Mouse (Mus musculus): ENCODE data around the gene Nup88. TPM values are rescaled to one million over a fixed set of nuclear protein-coding genes. Genes with fewer than 3 reads are reported as not detected.

Nup88 gene
- total and polyA plus RNA-seq, 2 experiments from 2014 or later, result 63.9 to 99.8 TPM

DNA sequence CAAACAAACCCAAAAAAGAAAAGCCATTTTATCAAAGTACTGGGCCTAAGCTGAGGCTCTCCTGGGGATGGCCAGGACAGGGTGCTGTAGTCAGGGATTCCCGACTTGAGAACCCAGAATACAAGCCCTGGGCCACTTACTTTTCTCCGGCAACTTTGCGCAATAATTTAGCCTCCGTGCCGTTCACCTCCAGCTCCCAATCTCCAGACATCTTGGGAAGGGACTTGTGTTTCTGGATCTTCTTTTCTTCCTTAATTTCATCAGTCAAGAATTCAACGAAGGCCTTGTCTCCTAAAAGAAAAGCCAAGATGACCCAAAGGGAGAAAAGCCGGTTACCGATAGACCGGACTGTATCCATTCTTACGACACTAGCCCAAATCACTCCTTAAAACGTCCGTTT, 12.3 kb upstream of the Nup88 start:
- Histone ChIP-seq H3K4me2 (ENCODE audit: low read depth, low read length) (peak overlapping the region; percentile 67), H3K27ac (no peak overlapping the region), H3K27me3 (ENCODE audit: insufficient read depth, low read length) (no peaks in the 10 kb centered on the region), H3K36me3 (ENCODE audit: insufficient read depth, low read length) (peaks cover 54% of the 10 kb centered on the region), H3K9me3 (ENCODE audit: low read length) (no peaks in the 10 kb centered on the region), H3K4me3 (ENCODE audit: low read length) (peak overlapping the region; percentile 97), H3K9ac (replicated peaks; ENCODE audit: low read length) (peak overlapping the region; percentile 85), H3K4me1 (ENCODE audit: insufficient read depth, low read length) (no peaks in the 10 kb centered on the region)
- ATAC-seq (no peak), DNase-seq (ENCODE audit: low spot score) (no peak)
- 16% methylated on average over 12 of the region's 12 CpGs for WGBS
- TF ChIP-seq CTCF (IDR thresholded peaks at IDR 0.05; ENCODE audit: low read depth), result no peak

DNA sequence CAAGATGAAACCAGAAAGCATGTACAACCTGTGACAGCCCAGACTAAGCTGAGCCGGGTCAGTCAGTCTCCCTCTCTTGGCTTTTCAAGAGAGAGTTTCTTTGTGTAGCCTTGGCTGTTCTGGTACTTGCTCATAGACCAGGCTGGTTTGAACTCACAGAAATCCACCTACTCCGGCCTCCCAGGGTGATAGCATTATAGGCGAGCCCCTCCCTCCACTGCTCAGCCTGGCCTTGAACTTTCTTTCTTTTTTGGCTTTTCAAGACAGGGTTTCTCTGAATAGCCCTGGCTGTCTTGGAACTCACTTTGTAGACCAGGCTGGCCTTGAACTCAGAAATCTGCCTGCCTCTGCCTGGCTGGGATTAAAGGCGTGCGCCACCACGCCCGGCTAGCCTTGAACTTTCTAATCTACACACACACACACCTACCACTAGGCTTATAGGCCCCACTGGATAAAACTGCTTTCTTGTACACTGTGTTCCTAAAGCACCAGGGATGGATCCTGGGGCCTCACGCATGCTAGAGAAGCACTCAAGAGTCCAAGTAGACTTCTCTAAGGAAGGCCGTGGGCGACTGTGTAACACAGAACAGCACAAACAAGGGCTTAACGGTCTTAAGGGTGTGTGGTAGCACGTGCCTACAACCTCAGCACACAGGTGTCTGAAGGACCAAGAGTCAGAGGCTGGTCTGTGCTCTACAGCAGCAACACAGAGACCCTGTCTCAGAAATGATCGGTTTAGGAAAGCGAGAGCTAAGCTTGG, 11.2 kb upstream of the Nup88 start:
- H3K36me3 ChIP-seq (ENCODE audit: insufficient read depth, low read length), result peaks cover 54% of the 10 kb centered on the region
- WGBS, result 95% methylated on average over 14 of the region's 14 CpGs

DNA sequence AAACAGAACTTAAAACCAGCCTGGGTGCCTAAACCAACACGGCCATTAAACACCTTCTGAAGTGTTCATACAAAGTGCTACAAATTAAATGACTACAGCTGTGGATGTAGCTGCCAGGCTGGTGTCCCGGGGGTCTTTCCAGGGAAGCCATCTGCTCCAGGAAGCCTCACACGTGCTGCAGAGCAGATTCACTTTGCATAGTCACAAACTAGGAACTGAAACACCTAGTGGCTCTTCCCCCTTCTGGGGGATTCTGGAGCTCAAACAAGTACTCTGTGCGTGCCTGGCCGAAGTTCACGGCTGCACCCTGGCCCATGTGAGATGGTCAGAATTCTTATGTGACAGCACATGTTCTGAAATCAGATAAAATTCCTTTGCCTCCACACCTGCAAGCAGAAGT, 10.5 kb upstream of the Nup88 start:
- ATAC-seq (no peak), DNase-seq (ENCODE audit: low spot score) (no peak)
- Histone ChIP-seq H3K27ac (no peak overlapping the region), H3K4me3 (ENCODE audit: low read length) (no peak overlapping the region), H3K36me3 (ENCODE audit: insufficient read depth, low read length) (peaks cover 50% of the 10 kb centered on the region), H3K4me2 (ENCODE audit: low read depth, low read length) (no peak overlapping the region), H3K27me3 (ENCODE audit: insufficient read depth, low read length) (no peaks in the 10 kb centered on the region), H3K9ac (replicated peaks; ENCODE audit: low read length) (no peak overlapping the region), H3K4me1 (ENCODE audit: insufficient read depth, low read length) (no peaks in the 10 kb centered on the region), H3K9me3 (ENCODE audit: low read length) (no peaks in the 10 kb centered on the region)
- TF ChIP-seq CTCF (IDR thresholded peaks at IDR 0.05; ENCODE audit: low read depth), result no peak
- 79% methylated on average over 6 of the region's 6 CpGs for WGBS

More for the DNA sequence above, 11.2 kb upstream of the Nup88 start:
- no peak for TF ChIP-seq CTCF (IDR thresholded peaks at IDR 0.05; ENCODE audit: low read depth)
- no peaks in the 10 kb centered on the region for H3K27me3 ChIP-seq (ENCODE audit: insufficient read depth, low read length)
- H3K4me1 ChIP-seq (ENCODE audit: insufficient read depth, low read length), result no peaks in the 10 kb centered on the region
- no peak overlapping the region for H3K9ac ChIP-seq (replicated peaks; ENCODE audit: low read length)
- no peak overlapping the region for H3K4me3 ChIP-seq (ENCODE audit: low read length)
- ATAC-seq, result no peak
- no peak overlapping the region for H3K4me2 ChIP-seq (ENCODE audit: low read depth, low read length)
- no peak overlapping the region for H3K27ac ChIP-seq
- H3K9me3 ChIP-seq (ENCODE audit: low read length), result no peaks in the 10 kb centered on the region
- no peak for DNase-seq (ENCODE audit: low spot score)

DNA sequence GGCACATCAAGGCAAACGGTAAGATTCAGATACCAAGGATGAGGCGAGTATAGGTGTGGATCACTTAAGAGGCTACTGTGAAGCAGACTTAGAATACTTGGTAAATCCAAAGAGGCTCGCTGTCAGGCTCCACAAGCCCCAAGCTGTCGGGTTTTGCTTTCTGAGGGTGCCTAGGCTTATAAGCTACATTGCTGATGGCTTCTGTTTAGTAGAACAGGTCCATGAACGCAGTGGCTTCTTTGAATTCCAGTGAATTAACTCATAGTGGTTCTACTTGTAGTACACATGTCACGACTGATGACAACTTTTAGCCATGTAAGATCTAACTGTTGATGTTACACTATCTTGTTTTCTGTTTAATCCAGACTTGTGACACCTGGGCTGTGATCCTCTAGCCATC, 7.5 kb upstream of the Nup88 start:
- H3K36me3 ChIP-seq (ENCODE audit: insufficient read depth, low read length), result peaks cover 65% of the 10 kb centered on the region
- H3K27me3 ChIP-seq (ENCODE audit: insufficient read depth, low read length), result no peaks in the 10 kb centered on the region
- ATAC-seq (no peak), DNase-seq (ENCODE audit: low spot score) (no peak)
- H3K9me3 ChIP-seq (ENCODE audit: low read length), result no peaks in the 10 kb centered on the region
- no peaks in the 10 kb centered on the region for H3K4me1 ChIP-seq (ENCODE audit: insufficient read depth, low read length)
- 90% methylated on average over 6 of the region's 6 CpGs for WGBS
- H3K4me2 ChIP-seq (ENCODE audit: low read depth, low read length), result no peak overlapping the region
- no peak for TF ChIP-seq CTCF (IDR thresholded peaks at IDR 0.05; ENCODE audit: low read depth)
- H3K4me3 ChIP-seq (ENCODE audit: low read length), result no peak overlapping the region
- H3K27ac ChIP-seq, result no peak overlapping the region
- no peak overlapping the region for H3K9ac ChIP-seq (replicated peaks; ENCODE audit: low read length)

DNA sequence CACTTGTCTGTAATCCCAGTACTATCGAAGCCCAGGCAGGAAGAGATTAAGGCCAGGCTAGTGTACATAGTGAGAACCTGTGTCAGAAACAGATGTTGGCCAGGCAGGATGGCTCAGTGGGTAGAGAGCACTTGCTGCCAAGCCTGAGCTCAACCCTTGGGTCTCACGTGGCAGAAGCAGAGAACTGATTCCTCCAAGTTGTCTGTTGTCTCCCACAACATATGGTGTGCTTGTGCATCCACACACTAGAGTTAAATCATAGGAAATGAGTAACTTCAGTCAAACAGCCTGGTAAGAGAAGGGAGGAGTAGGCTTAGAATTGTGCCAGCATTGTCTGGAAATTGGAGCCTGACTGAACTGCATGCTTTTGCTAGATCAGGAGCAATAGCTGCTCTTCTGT, 5.4 kb upstream of the Nup88 start:
- H3K9ac ChIP-seq (replicated peaks; ENCODE audit: low read length), result no peak overlapping the region
- no peaks in the 10 kb centered on the region for H3K27me3 ChIP-seq (ENCODE audit: insufficient read depth, low read length)
- H3K27ac ChIP-seq, result no peak overlapping the region
- H3K4me2 ChIP-seq (ENCODE audit: low read depth, low read length), result no peak overlapping the region
- 72% methylated on average over 2 of the region's 2 CpGs for WGBS
- no peak overlapping the region for H3K4me3 ChIP-seq (ENCODE audit: low read length)
- DNase-seq (ENCODE audit: low spot score) (no peak), ATAC-seq (no peak)
- peaks cover 60% of the 10 kb centered on the region for H3K36me3 ChIP-seq (ENCODE audit: insufficient read depth, low read length)
- no peak for TF ChIP-seq CTCF (IDR thresholded peaks at IDR 0.05; ENCODE audit: low read depth)
- no peaks in the 10 kb centered on the region for H3K4me1 ChIP-seq (ENCODE audit: insufficient read depth, low read length)
- H3K9me3 ChIP-seq (ENCODE audit: low read length), result no peaks in the 10 kb centered on the region

DNA sequence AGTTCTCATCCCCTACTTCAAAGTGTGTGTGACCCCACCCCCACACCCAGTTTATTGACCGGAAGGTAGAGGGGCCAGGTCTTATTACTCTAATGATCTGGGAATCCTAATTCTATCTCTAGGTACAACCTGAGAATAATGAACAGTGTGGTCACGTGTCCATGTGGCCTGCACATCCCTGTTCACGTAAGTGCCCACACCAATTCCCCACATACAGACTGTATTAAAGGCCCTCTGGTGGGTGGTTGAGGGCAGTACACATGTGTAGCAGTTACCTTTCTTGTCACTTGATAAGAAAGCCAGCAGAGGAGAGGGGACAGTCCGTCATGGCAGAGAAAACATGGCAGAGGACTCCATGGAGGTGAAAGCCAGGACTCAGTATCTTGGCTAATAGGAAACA, 4.2 kb upstream of the Nup88 start:
- Histone ChIP-seq H3K9me3 (ENCODE audit: low read length) (no peaks in the 10 kb centered on the region), H3K4me1 (ENCODE audit: insufficient read depth, low read length) (no peaks in the 10 kb centered on the region), H3K4me2 (ENCODE audit: low read depth, low read length) (no peak overlapping the region), H3K9ac (replicated peaks; ENCODE audit: low read length) (no peak overlapping the region), H3K4me3 (ENCODE audit: low read length) (no peak overlapping the region), H3K27ac (no peak overlapping the region), H3K27me3 (ENCODE audit: insufficient read depth, low read length) (no peaks in the 10 kb centered on the region), H3K36me3 (ENCODE audit: insufficient read depth, low read length) (peaks cover 51% of the 10 kb centered on the region)
- ATAC-seq, result no peak
- DNase-seq (ENCODE audit: low spot score), result peak; percentile 36
- peak; percentile 65 for TF ChIP-seq CTCF (IDR thresholded peaks at IDR 0.05; ENCODE audit: low read depth)
- 64% methylated on average over 4 of the region's 4 CpGs for WGBS

DNA sequence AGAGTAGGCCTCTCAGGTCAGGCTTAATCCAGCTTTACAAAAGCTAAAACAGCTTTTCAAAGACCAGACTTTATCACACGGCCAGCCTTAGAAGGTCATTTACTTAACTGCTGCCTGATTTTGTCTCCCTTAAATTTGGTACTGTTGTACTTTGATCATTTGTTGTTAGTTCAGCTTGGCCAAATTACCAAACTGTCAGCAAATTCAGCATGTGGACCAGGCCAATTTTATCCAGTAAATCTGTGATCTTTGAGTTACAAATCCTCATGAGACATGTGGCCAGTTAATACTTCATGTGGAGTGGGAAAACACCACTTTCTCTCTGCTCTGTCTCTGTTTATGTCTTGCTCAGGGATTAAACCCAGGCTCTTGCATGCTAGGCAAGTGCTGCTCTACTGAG, 2.8 kb upstream of the Nup88 start:
- no peak for DNase-seq (ENCODE audit: low spot score)
- Histone ChIP-seq H3K4me1 (ENCODE audit: insufficient read depth, low read length) (peaks cover 8% of the 10 kb centered on the region; the same call in 1 of the 2 replicates), H3K4me2 (ENCODE audit: low read depth, low read length) (no peak overlapping the region), H3K4me3 (ENCODE audit: low read length) (no peak overlapping the region), H3K36me3 (ENCODE audit: insufficient read depth, low read length) (peaks cover 37% of the 10 kb centered on the region), H3K27ac (no peak overlapping the region), H3K27me3 (ENCODE audit: insufficient read depth, low read length) (no peaks in the 10 kb centered on the region), H3K9me3 (ENCODE audit: low read length) (no peaks in the 10 kb centered on the region), H3K9ac (replicated peaks; ENCODE audit: low read length) (no peak overlapping the region)
- no peak for TF ChIP-seq CTCF (IDR thresholded peaks at IDR 0.05; ENCODE audit: low read depth)
- ATAC-seq, result no peak
- 71% methylated on average over 1 of the region's 1 CpGs for WGBS

Measured in hindbrain, postnatal 0 days (tissue).